Mouse (Mus musculus) T-helper 1 cell (primary cell): ENCODE results near the gene Wnt7b.

Source experiments
- in situ Hi-C: fragments of 300-600 bp; cut with MboI, MseI; formaldehyde crosslinking; loops from one replicate; pipeline ENCODE4 v1.15.1; 2025; ENCODE audit warnings: high pct_unique_total_duplicates

The Wnt7b gene

DNA sequence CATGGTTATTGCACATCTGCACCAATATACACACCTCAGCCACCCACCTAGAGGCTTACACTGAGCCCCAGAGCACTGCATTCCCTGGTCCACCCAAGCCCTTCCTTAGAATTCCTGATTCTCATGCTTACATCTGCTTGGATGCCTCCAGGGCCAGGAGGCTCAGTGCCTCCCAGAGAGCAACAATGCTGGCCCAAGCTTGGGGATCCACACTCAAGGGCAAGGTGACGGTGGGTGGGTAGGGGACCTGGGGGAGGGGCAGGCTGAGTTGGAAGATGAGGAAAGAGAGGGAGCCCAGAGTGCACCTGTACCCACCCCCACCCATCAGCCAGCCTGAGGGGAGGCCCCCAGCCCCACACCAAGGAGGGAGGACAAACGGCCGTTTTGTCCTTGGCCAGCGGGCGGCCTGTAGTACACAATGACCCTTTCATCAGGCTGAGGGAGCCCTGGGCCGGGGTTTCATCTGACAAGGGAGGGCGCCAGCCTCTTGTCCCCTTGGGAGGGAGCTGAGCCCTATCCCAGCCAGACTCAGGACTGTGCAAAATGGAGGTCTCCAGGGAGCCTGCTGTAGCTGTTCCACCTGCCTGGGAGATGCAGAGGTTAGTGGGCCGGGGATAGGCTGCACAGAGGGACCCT is 9.5 kb downstream of the Wnt7b start:
- in situ Hi-C loops: no loop called here

- in situ Hi-C loops: no loop called here
Measured at GRCm38 (mm10) chr15:85569995-85570734, 12.1 kb downstream of the Wnt7b start.

GRCm38 (mm10) chr15:85569167-85569797 is 13.0 kb downstream of the Wnt7b start:
- in situ Hi-C loops: no loop called here

DNA sequence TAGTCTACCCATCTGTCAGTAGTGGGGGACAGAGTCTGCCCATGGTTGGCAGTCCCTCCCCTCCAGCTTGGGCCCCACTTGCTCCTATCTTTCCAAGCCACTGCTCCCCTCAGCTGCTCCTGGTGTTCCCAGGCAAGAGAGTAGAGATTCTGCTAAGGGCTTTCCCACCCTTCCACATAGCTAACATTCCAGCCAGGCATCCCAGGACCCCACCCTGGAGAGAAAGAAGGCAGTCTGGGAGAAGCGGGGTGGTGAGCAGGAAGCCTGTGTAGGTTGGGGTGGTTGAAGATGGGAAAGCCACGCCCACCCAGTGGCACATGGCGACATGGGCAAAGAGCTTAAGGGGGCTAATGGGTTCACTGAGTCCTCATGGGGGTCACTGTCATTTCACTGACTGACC is 13.9 kb downstream of the Wnt7b start:
- in situ Hi-C loops: no loop called here

DNA sequence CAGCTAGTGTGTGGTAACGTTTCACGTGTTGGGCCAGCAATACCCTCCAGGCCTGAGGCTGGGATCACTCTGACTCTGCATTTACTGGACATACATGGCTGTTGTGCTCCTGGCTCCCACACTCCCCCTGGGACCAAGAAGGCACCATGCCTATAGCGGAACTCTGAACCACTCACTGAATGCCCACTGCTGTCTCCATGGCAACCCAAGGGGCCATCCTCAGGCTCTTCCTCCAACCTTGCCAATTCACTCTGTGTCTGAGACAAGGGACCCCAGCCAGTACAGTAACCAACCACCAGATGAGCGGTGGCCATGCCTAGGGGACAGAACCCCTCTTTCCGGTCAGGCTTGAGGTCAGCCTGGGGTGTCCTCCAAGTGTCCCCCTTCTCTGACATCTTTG is 17.3 kb downstream of the Wnt7b start:
- in situ Hi-C loops: loop anchor here (5.0 kb wide), 1 partner anchor 408 kb away; no protein-coding TSS in a partner anchor

- in situ Hi-C loops: loop anchor here (5.0 kb wide), 1 partner anchor 407 kb away; no protein-coding TSS in a partner anchor
Measured at GRCm38 (mm10) chr15:85564034-85564769, 18.1 kb downstream of the Wnt7b start.

- in situ Hi-C loops: loop anchor here (5.0 kb wide), 1 partner anchor 405 kb away; no protein-coding TSS in a partner anchor
Measured at GRCm38 (mm10) chr15:85561953-85562352, 20.3 kb downstream of the Wnt7b start.

DNA sequence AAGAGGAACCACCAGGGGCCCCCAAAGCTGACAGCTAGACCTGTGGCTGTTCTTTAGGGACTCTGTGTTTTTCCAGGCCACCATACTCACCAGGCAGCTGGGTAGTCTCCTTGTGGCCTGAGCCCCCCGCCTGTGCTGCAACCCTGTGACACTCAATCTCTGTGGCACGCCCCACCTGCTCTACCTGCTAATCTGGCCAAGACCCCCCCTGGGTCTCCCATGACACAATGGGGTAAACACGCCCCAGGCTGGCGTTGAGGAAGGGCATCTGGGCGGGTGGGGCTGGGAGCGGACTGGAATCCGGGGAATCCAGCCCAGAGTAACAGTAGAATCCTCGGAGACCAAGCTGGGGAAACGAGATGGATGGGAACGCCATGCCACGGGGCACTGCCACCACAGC is 21.4 kb downstream of the Wnt7b start:
- in situ Hi-C loops: loop anchor here (5.0 kb wide), 1 partner anchor 404 kb away; no protein-coding TSS in a partner anchor

DNA sequence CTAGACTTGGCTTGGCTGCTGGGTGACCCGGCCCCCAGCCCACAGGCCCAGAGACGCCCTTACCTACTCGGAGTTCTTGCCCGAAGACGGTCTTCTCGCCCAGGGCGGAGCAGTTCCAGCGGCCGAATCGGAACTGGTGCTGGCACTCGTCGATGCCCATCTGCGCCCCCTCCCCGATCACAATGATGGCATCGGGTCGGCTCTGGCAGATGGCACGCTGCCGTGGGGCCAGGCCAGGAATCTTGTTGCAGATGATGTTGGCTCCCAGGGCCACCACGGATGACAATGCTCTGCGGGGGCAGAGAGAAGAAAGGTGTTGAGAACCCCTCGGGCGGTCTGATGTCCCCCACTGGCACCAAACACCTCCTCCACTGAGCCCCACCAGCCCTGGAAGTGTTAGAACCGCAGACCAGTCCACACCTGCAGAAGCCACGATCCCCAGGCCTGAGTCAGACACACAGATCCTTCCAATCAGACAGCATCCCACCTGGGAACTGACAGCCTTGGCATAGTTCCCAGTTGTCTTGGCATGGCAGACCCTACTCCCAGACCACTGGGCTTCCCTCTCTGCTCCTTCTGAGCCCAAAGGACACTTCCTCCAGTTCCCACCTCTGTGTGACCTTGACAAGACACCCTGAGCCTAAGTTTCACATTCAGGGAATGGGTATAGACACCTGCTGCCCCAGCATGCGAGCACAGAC is 23.3 kb downstream of the Wnt7b start:
- in situ Hi-C loops: loop anchor here (10.0 kb wide), 1 partner anchor 724 kb away; no protein-coding TSS in a partner anchor

GRCm38 (mm10) chr15:85555799-85556198 is 26.5 kb downstream of the Wnt7b start:
- in situ Hi-C loops: loop anchor here (10.0 kb wide), 1 partner anchor 721 kb away; no protein-coding TSS in a partner anchor

GRCm38 (mm10) chr15:85553421-85553820 is 28.9 kb downstream of the Wnt7b start:
- in situ Hi-C loops: loop anchor here (10.0 kb wide), 1 partner anchor 719 kb away; no protein-coding TSS in a partner anchor

DNA sequence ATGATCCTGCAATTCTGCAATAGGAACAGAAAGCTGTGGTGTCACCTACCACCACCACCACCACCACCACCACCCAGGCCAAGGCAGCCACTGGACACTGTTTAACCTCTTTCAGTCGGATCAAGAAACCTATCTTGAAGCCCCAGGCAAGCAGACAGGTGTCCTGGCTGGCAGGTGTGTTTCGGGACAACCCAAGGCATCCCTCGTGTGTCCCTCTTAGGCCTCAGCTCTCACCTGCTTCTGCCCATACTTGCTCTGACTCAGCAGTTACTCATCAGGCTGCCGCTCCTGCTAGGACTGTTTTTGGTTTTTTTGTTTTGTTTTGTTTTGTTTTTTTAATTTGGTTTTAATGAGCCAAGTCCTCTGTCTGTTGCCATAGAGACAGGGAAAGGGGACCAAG is 35.8 kb downstream of the Wnt7b start:
- in situ Hi-C loops: no loop called here

DNA sequence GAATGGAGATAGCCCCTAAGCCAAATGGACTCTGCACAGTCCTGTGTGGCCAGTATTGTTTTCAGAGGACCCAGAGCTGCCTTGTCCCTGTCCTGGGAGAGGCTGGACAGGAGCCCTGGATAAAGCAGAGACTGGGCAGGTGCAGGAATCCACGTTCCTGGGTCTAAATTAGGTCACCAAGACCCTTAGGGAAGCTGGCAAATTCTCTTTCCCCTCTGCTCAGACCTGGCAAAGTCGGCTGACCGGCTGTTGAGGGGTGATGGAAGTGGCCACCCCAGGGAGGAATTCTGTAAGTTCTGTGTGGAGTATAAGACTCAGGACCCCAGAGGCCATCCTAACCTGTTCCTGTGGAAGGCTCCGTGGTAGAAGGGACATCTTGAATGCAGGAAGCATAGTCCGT is 36.9 kb downstream of the Wnt7b start:
- in situ Hi-C loops: no loop called here

DNA sequence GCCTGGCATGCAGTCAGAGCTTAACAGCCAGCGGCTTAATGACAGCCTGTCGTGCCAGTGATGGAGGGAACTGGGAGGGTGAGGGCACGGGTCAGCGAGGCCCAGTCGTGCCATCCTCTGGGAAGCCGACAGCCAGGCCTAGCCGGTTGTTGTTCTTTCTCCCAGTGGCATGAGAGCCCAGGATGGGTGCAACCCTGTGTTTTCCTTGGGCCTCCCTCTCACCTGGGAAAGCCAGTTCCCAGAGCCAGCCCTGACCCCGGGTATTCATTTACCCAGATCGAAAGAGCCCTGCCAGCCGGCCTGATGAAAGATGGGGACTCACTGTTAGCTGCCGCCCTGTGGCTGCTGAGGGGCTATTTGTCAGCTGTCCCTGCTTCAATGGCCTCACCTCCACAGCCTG is 44.1 kb downstream of the Wnt7b start:
- in situ Hi-C loops: no loop called here

DNA sequence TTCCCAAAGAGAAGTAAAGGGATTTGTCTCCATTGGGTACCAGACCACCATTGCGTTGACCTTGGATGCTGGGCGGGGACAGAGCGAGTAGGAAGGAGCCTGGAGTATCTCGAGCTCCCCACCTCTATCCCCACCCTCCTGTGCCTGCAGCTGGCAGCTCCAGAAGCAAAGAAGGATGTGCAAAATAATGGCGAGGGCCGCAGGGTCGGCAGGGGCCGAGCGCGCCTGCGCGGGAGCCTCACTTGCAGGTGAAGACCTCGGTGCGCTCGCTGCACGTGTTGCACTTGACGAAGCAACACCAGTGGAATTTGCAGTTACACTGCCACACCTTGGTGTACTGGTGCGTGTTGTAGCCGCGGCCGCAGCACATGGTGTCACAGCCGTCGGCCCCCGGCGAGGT is 45.1 kb downstream of the Wnt7b start:
- in situ Hi-C loops: no loop called here

GRCm38 (mm10) chr15:85534646-85535045 is 47.6 kb downstream of the Wnt7b start:
- in situ Hi-C loops: no loop called here

GRCm38 (mm10) chr15:85534215-85534614 is 48.1 kb downstream of the Wnt7b start:
- in situ Hi-C loops: no loop called here

DNA sequence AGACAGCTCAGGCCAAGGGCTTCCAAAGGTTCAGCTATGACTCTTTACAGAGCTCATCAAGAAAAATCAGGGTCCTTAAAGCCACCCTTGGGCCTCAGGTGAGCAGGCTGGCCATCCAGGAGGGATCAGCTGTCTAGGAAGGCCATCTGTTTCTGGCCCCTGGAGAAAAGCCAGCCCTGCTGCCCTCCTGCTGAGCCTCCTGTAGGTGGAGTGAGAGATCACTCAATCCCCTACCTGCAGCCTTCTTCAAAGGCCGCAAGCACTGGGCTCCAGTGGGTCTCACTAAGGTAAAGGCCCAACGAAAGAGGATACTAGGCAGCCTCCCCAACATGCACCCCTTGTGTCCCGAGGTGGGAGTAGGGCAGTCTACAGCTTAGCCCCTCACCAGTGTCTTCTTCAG is 50.2 kb downstream of the Wnt7b start:
- in situ Hi-C loops: no loop called here

DNA sequence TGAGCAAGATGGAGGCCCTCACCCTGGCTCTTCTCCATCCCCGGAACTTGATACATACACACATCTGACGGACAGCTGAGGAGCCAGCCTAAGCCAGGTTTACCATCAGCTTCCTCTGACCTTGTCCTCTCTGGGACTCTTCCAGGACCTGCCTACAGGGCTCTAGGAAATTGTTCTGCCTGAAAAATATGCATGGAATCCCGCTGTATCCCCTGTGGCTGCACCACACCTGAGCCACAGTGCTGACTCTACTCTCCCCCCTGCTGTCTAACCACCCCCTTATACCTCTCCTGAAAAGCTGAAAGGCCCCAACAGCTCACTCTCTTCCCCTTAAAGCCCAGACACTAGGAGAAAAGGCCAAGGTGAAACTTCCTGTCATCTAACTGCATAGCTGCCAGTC is 52.4 kb downstream of the Wnt7b start:
- in situ Hi-C loops: no loop called here

DNA sequence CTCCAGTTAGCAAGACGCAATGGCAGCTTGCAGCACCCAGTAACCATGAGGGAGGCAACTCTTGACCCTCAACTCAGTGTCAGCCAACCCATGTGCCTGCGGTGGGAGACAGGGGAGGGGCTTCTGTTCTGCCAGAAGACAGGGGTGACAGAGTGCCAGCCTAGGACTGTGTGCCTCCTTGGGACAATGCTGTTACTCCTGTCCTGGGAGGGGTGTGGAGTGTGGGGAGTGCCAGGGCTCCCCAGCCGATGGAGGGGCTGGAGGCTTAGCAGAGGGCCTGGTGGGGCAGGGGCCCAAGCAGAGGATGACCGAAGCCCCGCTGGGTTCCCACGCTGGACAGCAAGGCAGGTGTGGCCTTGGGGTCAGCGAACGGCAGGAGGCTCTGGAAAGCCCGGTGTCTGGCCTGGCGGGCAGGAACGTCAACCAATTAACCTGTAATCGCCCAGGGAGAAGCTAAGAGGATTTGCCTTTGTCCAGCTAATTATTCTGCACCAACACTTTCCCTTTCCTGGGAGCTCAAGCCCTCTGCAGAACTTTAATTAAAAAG is 57.8 kb downstream of the Wnt7b start:
- in situ Hi-C loops: no loop called here
